9 mouse cellular contexts compared by ENCODE assay signal in genomic region chr4:45765121-45765564, GRCm38 (mm10). TPM values are rescaled to one million over a fixed set of nuclear protein-coding genes. Genes with fewer than 3 reads are reported as not detected.
DNase-seq lines count a peak whose midpoint lies in the region; ATAC-seq and TF ChIP-seq lines count a peak whose summit lies in the region.
"Had no signal": no experiment of that assay in that cellular context is flagged by ENCODE, and none has a peak within 500 bp of the region (broad histone marks: within the 10 kb centered on the region; RNA-seq: fewer than 3 reads in every experiment).

No protein-coding gene starts in this region.

- TF ChIP-seq EP300 in heart, adult 2 months (IDR thresholded peaks at IDR 0.05; ENCODE audit: insufficient read depth, low read depth, low read length): no peak

- WGBS in heart, embryonic 14.5 days: 3% methylated on average over 16 of the region's 16 CpGs
- 6% methylated on average over 16 of the region's 16 CpGs for WGBS in heart, adult 2 months
- WGBS in hindbrain, embryonic 13.5 days: 1% methylated on average over 16 of the region's 16 CpGs
- WGBS in midbrain, embryonic 15.5 days: under 1% methylated on average over 16 of the region's 16 CpGs

- H3K4me1 ChIP-seq in heart, embryonic 14.5 days (ENCODE audit: control insufficient read depth in 2 of 2, insufficient read depth in 2 of 2, low read length in 2 of 2): peaks cover 64 to 73% of the 10 kb centered on the region in 2 experiments
- peaks cover 7% of the 10 kb centered on the region for H3K4me1 ChIP-seq in heart, adult 2 months (ENCODE audit: control insufficient read depth, insufficient read depth, low read length)
- H3K4me1 ChIP-seq in hindbrain, embryonic 13.5 days (replicated peaks): peaks cover 78% of the 10 kb centered on the region
- H3K4me1 ChIP-seq in midbrain, embryonic 15.5 days: peaks cover 60% of the 10 kb centered on the region

- no peak for TF ChIP-seq POLR2A in heart, adult 2 months (IDR thresholded peaks at IDR 0.05; ENCODE audit: insufficient read depth, low read depth, low read length)
- no peak for TF ChIP-seq POLR2A in brain, embryonic 14.5 days (IDR thresholded peaks at IDR 0.05; ENCODE audit: borderline replicate concordance, extremely low read depth, insufficient read depth, insufficient read length, poor library complexity, severe bottlenecking)

- H3K9me3 ChIP-seq in heart, embryonic 14.5 days (ENCODE audit: control insufficient read depth, low read length): no peaks in the 10 kb centered on the region
- no peaks in the 10 kb centered on the region for H3K9me3 ChIP-seq in hindbrain, embryonic 13.5 days
- no peaks in the 10 kb centered on the region for H3K9me3 ChIP-seq in midbrain, embryonic 15.5 days

- ATAC-seq in heart, embryonic 14.5 days (ENCODE audit: insufficient number of reproducible peaks, insufficient read depth, low FRiP score, low read depth): no peak
- ATAC-seq in hindbrain, embryonic 13.5 days (ENCODE audit: low FRiP score): peak; percentile 21; the same call in 1 of the 2 replicates
- ATAC-seq in midbrain, embryonic 15.5 days (replicated peaks): peak; percentile 28; the same call in 1 of the 2 replicates
- no peak for ATAC-seq in CD4-positive, CD25-positive, alpha-beta regulatory T cell, adult 4 months
- no peak for ATAC-seq in frontal cortex, adult (ENCODE audit: low TSS enrichment)

- H3K9ac ChIP-seq in heart, embryonic 14.5 days (ENCODE audit: low read length): peak overlapping the region; percentile 49
- H3K9ac ChIP-seq in heart, adult 2 months (ENCODE audit: low read depth, low read length): no peak overlapping the region
- H3K9ac ChIP-seq in hindbrain, embryonic 13.5 days: peak overlapping the region; percentile 66
- 0 out of 2 replicates have a peak overlapping the region, but pooled peaks have one; percentile 15 for H3K9ac ChIP-seq in midbrain, embryonic 15.5 days

- H3K79me2 ChIP-seq in heart, adult 2 months (replicated peaks; ENCODE audit: control insufficient read depth, insufficient read depth, low read length): no peaks in the 10 kb centered on the region

- H3K4me2 ChIP-seq in heart, embryonic 14.5 days (ENCODE audit: low read length): peak overlapping the region; percentile 63
- peak overlapping the region; percentile 45 for H3K4me2 ChIP-seq in hindbrain, embryonic 13.5 days
- peak overlapping the region; percentile 37 for H3K4me2 ChIP-seq in midbrain, embryonic 15.5 days

- H3K27ac ChIP-seq in heart, embryonic 14.5 days (replicated peaks in 1 of 2; ENCODE audit: control insufficient read depth in 1 of 2, insufficient read depth in 1 of 2, low read depth in 2 of 2, low read length in 2 of 2): no peak overlapping the region
- H3K27ac ChIP-seq in heart, adult 2 months: no peak overlapping the region
- H3K27ac ChIP-seq in hindbrain, embryonic 13.5 days: peak overlapping the region; percentile 89
- H3K27ac ChIP-seq in midbrain, embryonic 15.5 days: peak overlapping the region; percentile 76

- intact Hi-C loops in heart, adult 2 months (cut with DNase I): loop anchor here (10.0 kb wide), 1 partner anchor 300 kb away; no protein-coding TSS in a partner anchor

- no peaks in the 10 kb centered on the region for H3K36me3 ChIP-seq in heart, embryonic 14.5 days (ENCODE audit: control insufficient read depth, insufficient read depth, low read length)
- no peaks in the 10 kb centered on the region for H3K36me3 ChIP-seq in heart, adult 2 months (ENCODE audit: control insufficient read depth, insufficient read depth, low read length)
- no peaks in the 10 kb centered on the region for H3K36me3 ChIP-seq in hindbrain, embryonic 13.5 days
- H3K36me3 ChIP-seq in midbrain, embryonic 15.5 days (replicated peaks): no peaks in the 10 kb centered on the region

- peak overlapping the region in 1 of 2 experiments; percentile 11; a peak in 1 of 4 replicates for H3K4me3 ChIP-seq in heart, embryonic 14.5 days (ENCODE audit: control insufficient read depth in 1 of 2, insufficient read depth in 1 of 2, low read depth in 1 of 2, low read length in 2 of 2)
- H3K4me3 ChIP-seq in heart, adult 2 months: no peak overlapping the region
- no peak overlapping the region for H3K4me3 ChIP-seq in hindbrain, embryonic 13.5 days
- H3K4me3 ChIP-seq in midbrain, embryonic 15.5 days: no peak overlapping the region

- H3K27me3 ChIP-seq in heart, embryonic 14.5 days (ENCODE audit: control insufficient read depth, insufficient read depth, low read length): peaks cover 2% of the 10 kb centered on the region; the same call in 1 of the 2 replicates
- no peaks in the 10 kb centered on the region for H3K27me3 ChIP-seq in heart, adult 2 months (ENCODE audit: control insufficient read depth, insufficient read depth, low read length)
- H3K27me3 ChIP-seq in hindbrain, embryonic 13.5 days: peaks cover 13% of the 10 kb centered on the region
- no peaks in the 10 kb centered on the region for H3K27me3 ChIP-seq in midbrain, embryonic 15.5 days (replicated peaks)

- DNase-seq in heart, adult 2 months: no peak
- peak; percentile 68 for DNase-seq in brain, embryonic 14.5 days (ENCODE audit: low read depth)
- no peak for DNase-seq in adrenal gland, postnatal 14 days
- DNase-seq: thymus, postnatal 14 days had no signal

- no peak for TF ChIP-seq CTCF in heart, adult 2 months (IDR thresholded peaks at IDR 0.05)
- no peak for TF ChIP-seq CTCF in brain, embryonic 14.5 days (IDR thresholded peaks at IDR 0.05; ENCODE audit: borderline replicate concordance, extremely low read depth, insufficient read depth, insufficient read length)

RNA-seq across cellular contexts. Expression of gene Aldh1b1, which starts 33.7 kb away (rescaled TPM):
- polyA plus RNA-seq in heart, embryonic 14.5 days (2014; fragmentation: Nextera tagmentation; extraction: Ambion mirVana): 68.7 and 75.0 TPM in 2 replicates
- total RNA-seq in heart, adult 2 months (2021): 10 to 100 TPM; 12.3 to 12.7 TPM
- 18.9 and 22.2 TPM in 2 replicates for polyA plus RNA-seq in heart, adult 2 months (2012; rRNA removed)
- polyA plus RNA-seq in brain, embryonic 14.5 days (2012; rRNA removed): 9.8 and 11.4 TPM in 2 replicates
- polyA plus RNA-seq in hindbrain, embryonic 13.5 days (2015; fragmentation: Nextera tagmentation; extraction: Ambion mirVana): 17.7 and 18.0 TPM in 2 replicates
- polyA plus RNA-seq in midbrain, embryonic 15.5 days (2015; fragmentation: Nextera tagmentation; extraction: Ambion mirVana): 22.5 and 23.3 TPM in 2 replicates
- polyA plus RNA-seq in CD4-positive, CD25-positive, alpha-beta regulatory T cell, adult 4 months (2017; shearing (Covaris generic)): 10 to 100 TPM in 1 of 2 experiments, 1 to 10 TPM in 1; 4.3 to 10.2 TPM
- total RNA-seq in adrenal gland, postnatal 14 days (2021): 10.2 and 34.6 TPM in 2 replicates

Comparison
In these comparisons a context has a peak if more than half of its experiments do, and no peak if none do; other contexts are left out.
1. ATAC-seq: peak in hindbrain, embryonic 13.5 days (single experiment) and midbrain, embryonic 15.5 days (single experiment); none in heart, embryonic 14.5 days (single experiment), CD4-positive, CD25-positive, alpha-beta regulatory T cell, adult 4 months (single experiment) and frontal cortex, adult (single experiment).
2. H3K27ac ChIP-seq: peak in hindbrain, embryonic 13.5 days (single experiment) and midbrain, embryonic 15.5 days (single experiment); none in heart, embryonic 14.5 days (0 of 2) and heart, adult 2 months (single experiment).
3. Peak in every context shown above with its lines, with median percentiles within 50 percentile points of each other: H3K4me2 ChIP-seq.